Mouse (Mus musculus): ENCODE data around the gene Boll. TPM values are rescaled to one million over a fixed set of nuclear protein-coding genes. Genes with fewer than 3 reads are reported as not detected.

Boll gene
- total RNA-seq, 1 experiment, result 2.9 TPM

DNA sequence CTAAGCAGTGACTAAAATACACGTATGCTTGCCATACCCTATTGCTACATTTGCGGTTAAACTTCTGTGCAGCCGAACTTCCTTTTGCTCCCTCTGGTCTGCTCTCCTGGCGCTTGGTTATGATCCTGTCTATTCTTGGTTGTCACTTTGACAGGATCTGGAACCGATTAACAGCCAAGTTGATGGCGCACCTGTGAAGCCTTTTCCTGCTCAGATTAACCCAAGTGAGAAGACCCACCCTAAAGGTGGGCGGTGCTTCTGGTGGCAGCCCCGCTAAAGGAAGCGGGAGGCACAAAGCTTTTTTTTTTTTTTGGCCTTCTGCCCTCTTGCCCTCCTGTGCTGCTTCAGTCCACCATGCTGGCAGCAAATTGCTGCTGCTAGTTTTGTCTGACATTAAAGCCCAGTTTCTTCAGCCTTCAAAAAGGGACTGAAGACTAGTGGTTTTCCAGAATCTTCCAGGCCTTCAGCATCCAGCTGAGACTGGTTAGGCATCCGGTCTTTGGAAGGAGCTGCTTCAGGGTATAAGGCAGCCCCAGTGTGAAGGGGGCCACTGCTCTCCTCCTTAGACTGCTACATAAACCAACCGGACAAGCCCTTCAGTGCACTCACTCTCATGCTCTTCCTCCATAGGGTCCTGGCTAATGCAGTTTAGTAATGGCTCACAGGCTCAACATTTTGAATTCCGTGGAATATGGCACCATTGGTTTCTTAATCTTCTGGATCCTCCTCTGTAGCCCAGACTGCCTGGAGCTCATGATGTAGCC lies 152.9 kb downstream of the Boll start:
- no peak for DNase-seq (ENCODE audit: low read depth, low spot score)

DNA sequence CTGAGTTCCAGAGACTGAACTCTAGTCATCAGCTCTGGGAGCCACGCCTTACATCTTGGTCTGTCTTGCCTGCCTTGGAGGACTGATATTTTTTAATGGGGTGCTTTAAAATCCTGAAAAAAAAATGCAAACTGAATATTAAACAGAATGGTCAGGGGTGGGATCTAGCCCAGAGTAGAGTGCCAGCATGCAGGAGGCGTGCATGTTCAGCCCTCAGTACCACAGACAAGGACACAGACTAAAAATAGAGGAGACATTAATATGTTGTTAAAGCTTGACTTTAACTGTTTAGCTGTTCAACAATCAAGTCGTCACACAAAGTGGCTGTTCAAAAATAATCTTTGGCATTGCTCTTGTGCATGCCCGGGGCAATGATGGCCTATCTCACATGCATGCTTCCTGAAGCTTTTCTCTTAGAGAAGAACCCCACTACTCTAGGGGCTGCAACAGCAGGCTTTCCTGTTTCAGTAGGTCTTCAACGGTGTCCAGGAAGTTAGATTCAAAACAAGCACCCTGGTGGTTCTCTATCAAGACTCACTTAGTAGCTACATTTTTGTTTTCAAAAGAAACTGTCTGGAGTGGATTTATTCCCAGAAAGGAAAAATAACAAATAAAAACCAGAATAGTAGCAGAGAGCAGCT lies 154.6 kb downstream of the Boll start:
- Histone ChIP-seq H3K27ac (ENCODE audit: insufficient read depth, low read depth, low read length, poor library complexity, severe bottlenecking) (no peak overlapping the region), H3K9ac (ENCODE audit: insufficient read depth, low read depth, low read length, poor library complexity, severe bottlenecking) (no peak overlapping the region), H3K36me3 (ENCODE audit: control insufficient read depth, insufficient read depth, low read length, poor library complexity, severe bottlenecking) (no peaks in the 10 kb centered on the region), H3K4me1 (ENCODE audit: control insufficient read depth in 2 of 2, insufficient read depth in 2 of 2, low read length in 2 of 2, poor library complexity in 1 of 2) (peaks cover 0 to 27% of the 10 kb centered on the region in 2 experiments; a peak in 2 of 4 replicates), H3K4me3 (ENCODE audit: insufficient read depth in 1 of 2, low read depth in 1 of 2, low read length in 2 of 2, poor library complexity in 1 of 2, severe bottlenecking in 1 of 2) (no peak overlapping the region), H3K9me3 (ENCODE audit: control insufficient read depth, insufficient read depth, low read depth, low read length) (no peaks in the 10 kb centered on the region)
- no peak for DNase-seq (ENCODE audit: low read depth, low spot score)
- in situ Hi-C loops (cut with MboI; ENCODE audit: low sequenced_read_pairs in 2 of 2, unreplicated experiment in 2 of 2), result no loop called here
- no peak for TF ChIP-seq MAFK (IDR thresholded peaks at IDR 0.05; ENCODE audit: insufficient read depth, low read depth, low read length)

More for the DNA sequence above, 152.9 kb downstream of the Boll start:
- TF ChIP-seq ZNF384 (IDR thresholded peaks at IDR 0.05; ENCODE audit: low read depth, low read length) (peak; percentile 69; the same call in 1 of the 2 replicates), HCFC1 (IDR thresholded peaks at IDR 0.05; ENCODE audit: borderline replicate concordance, insufficient read depth, low read length) (no peak), MAFK (IDR thresholded peaks at IDR 0.05; ENCODE audit: insufficient read depth, low read depth, low read length) (no peak)
- no peak overlapping the region for H3K9ac ChIP-seq (ENCODE audit: insufficient read depth, low read depth, low read length, poor library complexity, severe bottlenecking)
- peaks cover 0 to 23% of the 10 kb centered on the region in 2 experiments; a peak in 2 of 4 replicates for H3K4me1 ChIP-seq (ENCODE audit: control insufficient read depth in 2 of 2, insufficient read depth in 2 of 2, low read length in 2 of 2, poor library complexity in 1 of 2)
- H3K9me3 ChIP-seq (ENCODE audit: control insufficient read depth, insufficient read depth, low read depth, low read length), result no peaks in the 10 kb centered on the region
- H3K27ac ChIP-seq (ENCODE audit: insufficient read depth, low read depth, low read length, poor library complexity, severe bottlenecking), result no peak overlapping the region
- in situ Hi-C loops (cut with MboI; ENCODE audit: low sequenced_read_pairs in 2 of 2, unreplicated experiment in 2 of 2), result no loop called here
- no peaks in the 10 kb centered on the region for H3K36me3 ChIP-seq (ENCODE audit: control insufficient read depth, insufficient read depth, low read length, poor library complexity, severe bottlenecking)
- H3K4me3 ChIP-seq (ENCODE audit: insufficient read depth in 1 of 2, low read depth in 1 of 2, low read length in 2 of 2, poor library complexity in 1 of 2, severe bottlenecking in 1 of 2), result peak overlapping the region in 1 of 2 experiments; percentile 13; a peak in 1 of 4 replicates

DNA sequence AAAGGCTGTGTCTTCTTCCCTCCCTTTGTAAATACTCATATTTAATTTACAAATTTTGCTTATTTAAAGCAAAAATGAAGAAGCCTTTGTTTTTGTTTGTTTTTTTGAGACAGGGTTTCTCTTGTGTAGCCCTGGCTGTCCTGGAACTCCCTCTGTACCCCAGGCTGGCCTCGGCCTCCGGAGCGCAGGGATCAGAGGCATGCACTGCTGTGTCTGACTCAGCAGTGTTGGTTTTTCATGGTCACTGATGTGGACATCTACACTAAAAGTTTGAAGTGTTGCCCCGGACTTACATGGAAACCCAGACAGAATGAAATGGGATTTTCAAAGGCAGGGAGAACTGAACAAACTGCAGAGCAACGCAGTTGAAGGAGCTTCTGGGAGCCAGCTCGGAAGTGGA lies 155.7 kb downstream of the Boll start:
- Histone ChIP-seq H3K4me1 (ENCODE audit: control insufficient read depth in 2 of 2, insufficient read depth in 2 of 2, low read length in 2 of 2, poor library complexity in 1 of 2) (peaks cover 0 to 23% of the 10 kb centered on the region in 2 experiments; a peak in 2 of 4 replicates), H3K9ac (ENCODE audit: insufficient read depth, low read depth, low read length, poor library complexity, severe bottlenecking) (no peak overlapping the region), H3K9me3 (ENCODE audit: control insufficient read depth, insufficient read depth, low read depth, low read length) (no peaks in the 10 kb centered on the region), H3K36me3 (ENCODE audit: control insufficient read depth, insufficient read depth, low read length, poor library complexity, severe bottlenecking) (no peaks in the 10 kb centered on the region), H3K4me3 (ENCODE audit: insufficient read depth in 1 of 2, low read depth in 1 of 2, low read length in 2 of 2, poor library complexity in 1 of 2, severe bottlenecking in 1 of 2) (no peak overlapping the region), H3K27ac (ENCODE audit: insufficient read depth, low read depth, low read length, poor library complexity, severe bottlenecking) (no peak overlapping the region)
- TF ChIP-seq ZC3H11A (IDR thresholded peaks at IDR 0.05; ENCODE audit: borderline replicate concordance, low read depth, low read length) (no peak), ZNF384 (IDR thresholded peaks at IDR 0.05; ENCODE audit: low read depth, low read length) (no peak), MAFK (IDR thresholded peaks at IDR 0.05; ENCODE audit: insufficient read depth, low read depth, low read length) (no peak)
- no peak for DNase-seq (ENCODE audit: low read depth, low spot score)
- in situ Hi-C loops (cut with MboI; ENCODE audit: low sequenced_read_pairs in 2 of 2, unreplicated experiment in 2 of 2), result no loop called here

DNA sequence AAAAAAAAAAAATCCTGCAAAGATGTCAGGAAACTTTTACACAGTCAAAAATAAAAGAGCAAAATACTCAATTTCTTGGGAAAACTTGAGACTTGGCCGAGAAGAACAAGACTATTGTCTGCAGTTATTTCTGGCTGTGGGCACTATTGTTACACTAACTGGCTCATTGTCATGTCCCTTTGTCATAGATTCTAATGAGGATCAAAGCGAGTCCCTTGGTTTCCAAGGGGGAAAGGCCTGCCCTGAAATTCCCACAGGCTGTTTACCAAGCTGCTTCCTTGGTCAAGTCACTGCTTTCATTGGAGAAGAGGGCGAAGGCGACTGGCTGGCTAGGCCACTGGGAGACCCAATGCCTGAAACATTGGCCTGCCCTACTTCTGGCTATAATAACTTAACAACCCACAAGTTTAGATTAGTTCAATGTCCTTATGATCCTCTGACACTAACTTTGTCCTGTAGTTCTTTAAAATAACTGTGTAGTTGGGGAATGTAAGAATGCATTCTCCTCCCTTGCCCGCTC lies 157.4 kb downstream of the Boll start:
- TF ChIP-seq CHD2 (IDR thresholded peaks at IDR 0.05; ENCODE audit: low read depth, low read length) (peak; percentile 35; the same call in 1 of the 2 replicates), ZC3H11A (IDR thresholded peaks at IDR 0.05; ENCODE audit: borderline replicate concordance, low read depth, low read length) (no peak), ZNF384 (IDR thresholded peaks at IDR 0.05; ENCODE audit: low read depth, low read length) (0 out of 2 replicates have a peak, but pooled peaks have one; percentile 26)
- H3K27ac ChIP-seq (ENCODE audit: insufficient read depth, low read depth, low read length, poor library complexity, severe bottlenecking), result no peak overlapping the region
- H3K9me3 ChIP-seq (ENCODE audit: control insufficient read depth, insufficient read depth, low read depth, low read length), result no peaks in the 10 kb centered on the region
- peaks cover 0 to 28% of the 10 kb centered on the region in 2 experiments; a peak in 2 of 4 replicates for H3K4me1 ChIP-seq (ENCODE audit: control insufficient read depth in 2 of 2, insufficient read depth in 2 of 2, low read length in 2 of 2, poor library complexity in 1 of 2)
- in situ Hi-C loops (cut with MboI; ENCODE audit: low sequenced_read_pairs in 2 of 2, unreplicated experiment in 2 of 2), result no loop called here
- H3K4me3 ChIP-seq (ENCODE audit: insufficient read depth in 1 of 2, low read depth in 1 of 2, low read length in 2 of 2, poor library complexity in 1 of 2, severe bottlenecking in 1 of 2), result no peak overlapping the region
- no peak overlapping the region for H3K9ac ChIP-seq (ENCODE audit: insufficient read depth, low read depth, low read length, poor library complexity, severe bottlenecking)
- DNase-seq (ENCODE audit: low read depth, low spot score), result peak; percentile 69
- H3K36me3 ChIP-seq (ENCODE audit: control insufficient read depth, insufficient read depth, low read length, poor library complexity, severe bottlenecking), result no peaks in the 10 kb centered on the region
